Mouse (Mus musculus) ES-Bruce4 (cell line): ENCODE data around the gene Arl15. TPM values are rescaled to one million over a fixed set of nuclear protein-coding genes. Genes with fewer than 3 reads are reported as not detected.
A peak's percentile ranks its signal among the peaks of the same experiment; 100 is the strongest.

Source experiments
- H3K27ac ChIP-seq: 2 replicates; pipeline ENCODE4 v1.5.1; 2012; ENCODE audit warnings: low read length, inconsistent platforms; ENCODE audit not compliant: insufficient read depth
- H3K27me3 ChIP-seq: 2 replicates; pipeline ENCODE4 v1.6.1; 2012; ENCODE audit warnings: mild to moderate bottlenecking, low read length, inconsistent platforms; ENCODE audit not compliant: control insufficient read depth, poor library complexity, insufficient read depth, severe bottlenecking
- H3K36me3 ChIP-seq: 2 replicates; pipeline ENCODE4 v1.6.1; 2012; ENCODE audit warnings: inconsistent platforms, mild to moderate bottlenecking, low read length, moderate library complexity; ENCODE audit not compliant: control insufficient read depth, poor library complexity, insufficient read depth, severe bottlenecking
- H3K4me1 ChIP-seq: one replicate; pipeline ENCODE4 v1.8.1; 2011; ENCODE audit warnings: low read length; ENCODE audit not compliant: control insufficient read depth, insufficient read depth
- H3K4me3 ChIP-seq: 2 replicates; pipeline ENCODE4 v1.5.1; 2011; ENCODE audit warnings: low read depth, mild to moderate bottlenecking, low read length
- H3K9ac ChIP-seq: 2 replicates; pipeline ENCODE4 v1.6.1; 2012; ENCODE audit warnings: low read depth, mild to moderate bottlenecking, inconsistent platforms; ENCODE audit not compliant: poor library complexity, severe bottlenecking
- H3K9me3 ChIP-seq: replicated peaks from 2 replicates; pipeline ENCODE4 v1.6.1; 2012; ENCODE audit warnings: mild to moderate bottlenecking, low read length, inconsistent platforms; ENCODE audit not compliant: control insufficient read depth, poor library complexity, insufficient read depth, severe bottlenecking
- CTCF ChIP-seq: IDR thresholded peaks from one replicate; pipeline ENCODE4 v1.8.1; 2011; ENCODE audit warnings: low read depth, low read length
- EP300 ChIP-seq: IDR thresholded peaks from 2 replicates; pipeline ENCODE4 v1.6.1; 2011; ENCODE audit warnings: low read depth, low read length; ENCODE audit not compliant: insufficient read depth
- POLR2A ChIP-seq: IDR thresholded peaks from one replicate; pipeline ENCODE4 v1.8.1; 2011; ENCODE audit warnings: low read length; ENCODE audit not compliant: insufficient read depth
- polyA plus RNA-seq: library from polyadenylated mRNA; stranded (reverse); fragments of >200 nt; gene quantifications from 2 replicates; pipeline ENCODE4 v1.2.4, GENCODE M21; 2011; ENCODE audit warnings: low read depth; ENCODE audit not compliant: missing spikeins, insufficient read depth, insufficient read length

Arl15 gene
- 53.3 and 57.0 TPM in 2 replicates for polyA plus RNA-seq

DNA sequence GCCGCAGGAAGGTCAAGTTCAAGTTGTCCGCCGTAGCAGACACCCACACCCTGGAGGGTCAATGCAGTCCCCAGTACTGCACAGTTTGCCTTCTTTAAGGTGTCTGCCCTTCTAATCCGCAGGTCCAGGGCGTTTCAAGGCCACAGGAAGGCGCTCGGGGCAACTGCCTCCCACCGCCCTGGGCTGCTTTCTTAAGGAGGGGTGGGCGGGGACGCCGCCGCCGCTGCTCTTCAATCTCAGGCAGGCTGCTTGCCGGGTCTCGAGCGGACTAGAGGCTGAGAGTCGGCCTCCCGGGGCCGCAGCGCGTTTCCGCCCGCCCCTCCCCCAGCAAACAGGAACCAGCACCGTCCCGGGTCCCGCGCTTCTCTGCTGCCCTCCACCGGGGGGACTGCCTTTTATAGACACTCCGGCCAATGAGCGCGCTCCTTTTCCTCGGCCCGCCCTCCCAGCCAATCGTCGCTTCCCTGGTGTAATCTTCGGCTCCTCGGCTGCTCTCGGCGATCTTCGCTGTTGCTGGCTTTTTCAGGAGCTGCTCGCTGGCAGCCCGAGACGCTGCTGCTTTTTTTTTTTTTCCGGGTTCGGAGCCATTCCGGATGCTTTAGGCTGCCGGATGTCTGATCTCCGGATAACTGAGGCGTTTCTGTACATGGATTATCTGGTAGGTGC, at the start of gene Arl15:
Gene Arl15 (plus strand): TSS at position 467 of the 666 bp plus-strand sequence.
- TF ChIP-seq CTCF: peak; percentile 15
- TF ChIP-seq EP300: peak; percentile 91
- TF ChIP-seq POLR2A: peak; percentile 96
- Histone ChIP-seq H3K36me3 (no peaks in the 10 kb centered on the region), H3K27me3 (no peaks in the 10 kb centered on the region), H3K4me1 (no peaks in the 10 kb centered on the region), H3K27ac (peak within 1 kb of the TSS; percentile 77), H3K4me3 (peak within 1 kb of the TSS; percentile 96), H3K9ac (peak within 1 kb of the TSS; percentile 89), H3K9me3 (no peaks in the 10 kb centered on the region)

DNA sequence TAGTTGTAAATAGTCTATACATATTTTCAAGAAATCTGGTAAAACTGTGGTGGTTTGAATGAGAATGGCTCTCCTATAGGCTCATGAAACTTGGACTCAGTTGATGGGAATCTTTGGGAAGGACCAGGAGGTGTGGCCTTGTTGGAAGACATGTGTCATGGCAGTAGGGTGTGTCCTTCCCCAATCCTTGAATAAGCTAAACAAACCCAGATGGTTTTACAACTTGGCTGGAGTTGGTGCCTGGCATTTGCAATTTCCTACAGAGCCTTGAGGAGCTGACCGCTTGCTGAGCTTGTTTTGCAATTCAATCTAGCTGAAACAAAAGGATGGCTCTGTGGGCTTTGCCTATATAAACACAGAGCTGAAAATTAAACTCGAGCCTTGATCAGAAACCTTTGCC, 49.0 kb upstream of the Arl15 start:
- H3K36me3 ChIP-seq: no peaks in the 10 kb centered on the region
- no peaks in the 10 kb centered on the region for H3K4me1 ChIP-seq
- peaks cover 22% of the 10 kb centered on the region for H3K9me3 ChIP-seq
- no peaks in the 10 kb centered on the region for H3K27me3 ChIP-seq
- peak overlapping the region; percentile 80 for H3K27ac ChIP-seq
- 0 out of 2 replicates have a peak, but pooled peaks have one; percentile 37 for TF ChIP-seq EP300
- TF ChIP-seq POLR2A: no peak
- H3K9ac ChIP-seq: no peak overlapping the region
- H3K4me3 ChIP-seq: no peak overlapping the region

GRCm38 (mm10) chr13:113750766-113751165, 43.5 kb upstream of the Arl15 start:
- Histone ChIP-seq H3K27ac (no peak overlapping the region), H3K4me1 (no peaks in the 10 kb centered on the region), H3K27me3 (no peaks in the 10 kb centered on the region), H3K36me3 (no peaks in the 10 kb centered on the region), H3K9ac (no peak overlapping the region), H3K9me3 (no peaks in the 10 kb centered on the region), H3K4me3 (no peak overlapping the region)
- TF ChIP-seq POLR2A: no peak
- no peak for TF ChIP-seq CTCF
- no peak for TF ChIP-seq EP300

DNA sequence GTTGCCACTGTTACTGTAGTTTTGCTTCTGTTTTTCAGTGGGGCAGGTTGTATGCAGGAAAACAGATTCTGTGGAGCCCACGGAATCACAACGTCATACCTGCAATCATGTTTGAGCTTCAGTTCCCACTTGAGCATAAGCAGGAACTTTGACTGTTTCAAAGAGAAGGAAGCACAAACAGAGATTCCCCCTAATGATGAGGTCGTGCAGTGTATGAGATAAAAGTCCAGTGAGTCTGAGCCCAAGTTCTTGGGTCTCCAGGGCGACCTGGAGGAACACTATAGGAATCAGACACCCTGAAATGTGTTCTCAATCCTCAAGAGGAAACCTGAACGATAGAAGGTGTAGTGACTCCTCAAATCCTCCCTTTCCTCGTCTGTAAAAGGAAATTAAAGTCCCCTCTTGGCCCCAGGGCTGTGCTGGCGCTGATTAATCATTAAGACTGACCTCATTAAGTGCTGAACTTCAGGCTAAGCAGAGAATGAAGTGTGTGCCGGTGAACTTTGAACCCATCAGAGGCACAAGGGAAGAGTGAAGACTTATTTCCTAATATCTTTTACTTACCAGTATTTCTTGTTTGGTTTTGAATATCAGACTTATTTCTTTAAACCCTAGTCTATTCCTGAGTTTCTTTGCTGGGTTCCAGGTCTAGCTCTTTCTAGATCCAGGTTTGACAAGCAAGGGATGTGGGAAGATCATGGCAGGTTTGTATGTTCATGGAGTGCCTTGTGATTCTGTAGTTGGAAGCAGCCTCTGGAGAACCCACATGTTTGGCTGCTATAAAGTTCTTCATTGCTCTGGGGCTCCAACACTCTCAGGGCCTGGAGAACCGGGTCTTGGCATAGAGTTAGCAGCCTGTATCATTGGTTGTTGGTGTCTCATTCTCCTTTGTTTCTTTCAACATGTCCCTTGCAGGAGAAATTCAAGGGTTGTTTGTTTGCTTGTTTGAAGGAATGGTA, 39.3 kb upstream of the Arl15 start:
- H3K4me1 ChIP-seq: no peaks in the 10 kb centered on the region

GRCm38 (mm10) chr13:113755779-113756178, 38.5 kb upstream of the Arl15 start:
- Histone ChIP-seq H3K27me3 (no peaks in the 10 kb centered on the region; the same call in 1 of the 2 replicates), H3K4me1 (no peaks in the 10 kb centered on the region), H3K9me3 (no peaks in the 10 kb centered on the region), H3K27ac (no peak overlapping the region; the same call in 1 of the 2 replicates), H3K36me3 (no peaks in the 10 kb centered on the region), H3K9ac (no peak overlapping the region), H3K4me3 (no peak overlapping the region)
- TF ChIP-seq CTCF: no peak
- no peak for TF ChIP-seq POLR2A
- peak; percentile 62; the same call in 1 of the 2 replicates for TF ChIP-seq EP300

More for the DNA sequence above, 39.3 kb upstream of the Arl15 start:
- no peaks in the 10 kb centered on the region for H3K9me3 ChIP-seq
- H3K27me3 ChIP-seq: no peaks in the 10 kb centered on the region; the same call in 1 of the 2 replicates
- no peak overlapping the region for H3K9ac ChIP-seq
- TF ChIP-seq POLR2A (no peak), CTCF (no peak), EP300 (no peak)
- no peak overlapping the region for H3K4me3 ChIP-seq
- no peaks in the 10 kb centered on the region for H3K36me3 ChIP-seq
- no peak overlapping the region for H3K27ac ChIP-seq
